Mouse (Mus musculus): ENCODE measurements around the gene Sf3a2. TPM values are rescaled to one million over a fixed set of nuclear protein-coding genes. Genes with fewer than 3 reads are reported as not detected.

Gene Sf3a2
- polyA plus RNA-seq, 1 experiment from 2014 or later, result 77.1 TPM

GRCm38 (mm10) chr10:80832818-80833217, 34.8 kb downstream of the Sf3a2 start:
- H3K9me3 ChIP-seq, result no peaks in the 10 kb centered on the region
- H3K36me3 ChIP-seq (replicated peaks), result peaks cover 18% of the 10 kb centered on the region
- H3K27ac ChIP-seq, result no peak overlapping the region
- no peak for ATAC-seq (ENCODE audit: low FRiP score)
- H3K4me2 ChIP-seq, result no peak overlapping the region
- WGBS, result 48% methylated on average over 7 of the region's 7 CpGs
- H3K27me3 ChIP-seq, result peaks cover 46% of the 10 kb centered on the region
- no peak overlapping the region for H3K4me3 ChIP-seq (replicated peaks)
- peaks cover 47% of the 10 kb centered on the region for H3K4me1 ChIP-seq
- no peak overlapping the region for H3K9ac ChIP-seq

GRCm38 (mm10) chr10:80835617-80836016, 37.6 kb downstream of the Sf3a2 start:
- Histone ChIP-seq H3K9me3 (no peaks in the 10 kb centered on the region), H3K36me3 (replicated peaks) (no peaks in the 10 kb centered on the region), H3K4me1 (peaks cover 26% of the 10 kb centered on the region), H3K27me3 (peaks cover 48% of the 10 kb centered on the region), H3K4me3 (replicated peaks) (no peak overlapping the region), H3K9ac (no peak overlapping the region), H3K27ac (no peak overlapping the region), H3K4me2 (no peak overlapping the region)
- WGBS, result 65% methylated on average over 30 of the region's 30 CpGs
- no peak for ATAC-seq (ENCODE audit: low FRiP score)

- no peak for ATAC-seq (ENCODE audit: low FRiP score)
- Histone ChIP-seq H3K9me3 (no peaks in the 10 kb centered on the region), H3K4me2 (no peak overlapping the region), H3K9ac (no peak overlapping the region), H3K36me3 (replicated peaks) (no peaks in the 10 kb centered on the region), H3K4me1 (peaks cover 15% of the 10 kb centered on the region), H3K4me3 (replicated peaks) (no peak overlapping the region), H3K27ac (no peak overlapping the region), H3K27me3 (peaks cover 62% of the 10 kb centered on the region)
- 52% methylated on average over 7 of the region's 7 CpGs for WGBS
Observed at GRCm38 (mm10) chr10:80836949-80837379, 39.0 kb downstream of the Sf3a2 start.

GRCm38 (mm10) chr10:80837827-80838226, 39.8 kb downstream of the Sf3a2 start:
- H3K4me3 ChIP-seq (replicated peaks), result no peak overlapping the region
- peaks cover 10% of the 10 kb centered on the region for H3K4me1 ChIP-seq
- no peak overlapping the region for H3K27ac ChIP-seq
- ATAC-seq (ENCODE audit: low FRiP score), result no peak
- no peak overlapping the region for H3K9ac ChIP-seq
- H3K27me3 ChIP-seq, result peaks cover 70% of the 10 kb centered on the region
- no peaks in the 10 kb centered on the region for H3K36me3 ChIP-seq (replicated peaks)
- H3K9me3 ChIP-seq, result no peaks in the 10 kb centered on the region
- H3K4me2 ChIP-seq, result no peak overlapping the region
- 12% methylated on average over 2 of the region's 2 CpGs for WGBS

- H3K36me3 ChIP-seq (replicated peaks), result no peaks in the 10 kb centered on the region
- H3K9me3 ChIP-seq, result no peaks in the 10 kb centered on the region
- no peak overlapping the region for H3K4me3 ChIP-seq (replicated peaks)
- peaks cover 10% of the 10 kb centered on the region for H3K4me1 ChIP-seq
- WGBS, result 63% methylated on average over 2 of the region's 2 CpGs
- ATAC-seq (ENCODE audit: low FRiP score), result no peak
- H3K9ac ChIP-seq, result no peak overlapping the region
- peaks cover 73% of the 10 kb centered on the region for H3K27me3 ChIP-seq
- H3K27ac ChIP-seq, result no peak overlapping the region
- no peak overlapping the region for H3K4me2 ChIP-seq
Observed at GRCm38 (mm10) chr10:80838346-80838912, 40.4 kb downstream of the Sf3a2 start.

GRCm38 (mm10) chr10:80839848-80840247, 41.9 kb downstream of the Sf3a2 start:
- no peaks in the 10 kb centered on the region for H3K9me3 ChIP-seq
- H3K9ac ChIP-seq, result no peak overlapping the region
- no peak overlapping the region for H3K27ac ChIP-seq
- H3K4me3 ChIP-seq (replicated peaks), result no peak overlapping the region
- H3K27me3 ChIP-seq, result peaks cover 73% of the 10 kb centered on the region
- 68% methylated on average over 6 of the region's 6 CpGs for WGBS
- no peak overlapping the region for H3K4me2 ChIP-seq
- peaks cover 19% of the 10 kb centered on the region for H3K4me1 ChIP-seq
- ATAC-seq (ENCODE audit: low FRiP score), result no peak
- no peaks in the 10 kb centered on the region for H3K36me3 ChIP-seq (replicated peaks)

- Histone ChIP-seq H3K4me1 (peaks cover 16% of the 10 kb centered on the region), H3K9ac (no peak overlapping the region), H3K27me3 (peaks cover 68% of the 10 kb centered on the region), H3K4me2 (no peak overlapping the region), H3K9me3 (no peaks in the 10 kb centered on the region), H3K36me3 (replicated peaks) (no peaks in the 10 kb centered on the region), H3K27ac (no peak overlapping the region), H3K4me3 (replicated peaks) (no peak overlapping the region)
- no peak for ATAC-seq (ENCODE audit: low FRiP score)
- 71% methylated on average over 2 of the region's 2 CpGs for WGBS
Observed at GRCm38 (mm10) chr10:80841685-80842084, 43.7 kb downstream of the Sf3a2 start.

GRCm38 (mm10) chr10:80842334-80842733, 44.3 kb downstream of the Sf3a2 start:
- 81% methylated on average over 15 of the region's 15 CpGs for WGBS
- no peak for ATAC-seq (ENCODE audit: low FRiP score)
- H3K36me3 ChIP-seq (replicated peaks), result no peaks in the 10 kb centered on the region
- H3K27ac ChIP-seq, result no peak overlapping the region
- no peak overlapping the region for H3K4me2 ChIP-seq
- no peak overlapping the region for H3K9ac ChIP-seq
- peaks cover 16% of the 10 kb centered on the region for H3K4me1 ChIP-seq
- no peaks in the 10 kb centered on the region for H3K9me3 ChIP-seq
- H3K27me3 ChIP-seq, result peaks cover 61% of the 10 kb centered on the region
- H3K4me3 ChIP-seq (replicated peaks), result no peak overlapping the region

GRCm38 (mm10) chr10:80843087-80843930, 45.3 kb downstream of the Sf3a2 start:
- WGBS, result 11% methylated on average over 26 of the region's 32 CpGs
- Histone ChIP-seq H3K4me3 (replicated peaks) (peak overlapping the region; percentile 47), H3K9me3 (no peaks in the 10 kb centered on the region), H3K4me2 (peak overlapping the region; percentile 84), H3K36me3 (replicated peaks) (no peaks in the 10 kb centered on the region), H3K9ac (peak overlapping the region; percentile 61), H3K27me3 (peaks cover 56% of the 10 kb centered on the region), H3K27ac (no peak overlapping the region), H3K4me1 (peaks cover 11% of the 10 kb centered on the region)
- ATAC-seq (ENCODE audit: low FRiP score), result no peak

- Histone ChIP-seq H3K4me3 (replicated peaks) (peak within 1 kb of the TSS; percentile 47), H3K4me2 (peak within 1 kb of the TSS; percentile 84), H3K36me3 (replicated peaks) (no peaks in the 10 kb centered on the region), H3K9me3 (no peaks in the 10 kb centered on the region), H3K27ac (no peak within 1 kb of the TSS), H3K9ac (peak within 1 kb of the TSS; percentile 61), H3K27me3 (peaks cover 56% of the 10 kb centered on the region), H3K4me1 (peaks cover 15% of the 10 kb centered on the region)
- no peak for ATAC-seq (ENCODE audit: low FRiP score)
- WGBS, result 6% methylated on average over 38 of the region's 51 CpGs
Observed at GRCm38 (mm10) chr10:80843931-80844547, 46.0 kb downstream of the Sf3a2 start, which contains the start of gene Lingo3. Gene Lingo3 (minus strand): TSS chr10:80844039.

- no peaks in the 10 kb centered on the region for H3K9me3 ChIP-seq
- WGBS, result 66% methylated on average over 8 of the region's 8 CpGs
- peaks cover 15% of the 10 kb centered on the region for H3K4me1 ChIP-seq
- no peak overlapping the region for H3K9ac ChIP-seq
- H3K27me3 ChIP-seq, result peaks cover 56% of the 10 kb centered on the region
- no peak overlapping the region for H3K27ac ChIP-seq
- H3K4me2 ChIP-seq, result no peak overlapping the region
- H3K4me3 ChIP-seq (replicated peaks), result no peak overlapping the region
- peaks cover under 1% of the 10 kb centered on the region for H3K36me3 ChIP-seq (replicated peaks)
- ATAC-seq (ENCODE audit: low FRiP score), result no peak
Observed at GRCm38 (mm10) chr10:80845055-80845693, 47.2 kb downstream of the Sf3a2 start.

GRCm38 (mm10) chr10:80845732-80846131, 47.7 kb downstream of the Sf3a2 start:
- ATAC-seq (ENCODE audit: low FRiP score), result no peak
- peaks cover 6% of the 10 kb centered on the region for H3K36me3 ChIP-seq (replicated peaks)
- H3K4me3 ChIP-seq (replicated peaks), result no peak overlapping the region
- no peaks in the 10 kb centered on the region for H3K9me3 ChIP-seq
- H3K9ac ChIP-seq, result no peak overlapping the region
- H3K4me1 ChIP-seq, result peaks cover 15% of the 10 kb centered on the region
- H3K4me2 ChIP-seq, result no peak overlapping the region
- H3K27ac ChIP-seq, result no peak overlapping the region
- 85% methylated on average over 12 of the region's 12 CpGs for WGBS
- H3K27me3 ChIP-seq, result peaks cover 54% of the 10 kb centered on the region
